Mouse (Mus musculus) midbrain, postnatal 0 days (tissue): ENCODE measurements around the gene Slco2a1. TPM values are rescaled to one million over a fixed set of nuclear protein-coding genes. Genes with fewer than 3 reads are reported as not detected.

ENCODE experiments used
- ATAC-seq: fragments of 200-750 bp; cut with Nextera tagmentation; 2 replicates; pipeline ENCODE4 v1.8.0; 2017; ENCODE audit warnings: moderate number of reproducible peaks, mild to moderate bottlenecking, moderate TSS enrichment, moderate library complexity; ENCODE audit not compliant: low FRiP score
- DNase-seq: peaks from one replicate; pipeline ENCODE4 v3.0.0-alpha.2; 2015; ENCODE audit warnings: low spot score
- H3K27ac ChIP-seq: fragments of 300-500 bp; sonication (generic); 2 replicates; pipeline ENCODE4 v1.5.1; 2014; ENCODE audit warnings: low read depth, mild to moderate bottlenecking, low read length, mixed read lengths
- H3K27me3 ChIP-seq: fragments of 300-500 bp; sonication (generic); 2 replicates; pipeline ENCODE4 v1.6.1; 2014; ENCODE audit warnings: low read length, control low read depth, mixed read lengths; ENCODE audit not compliant: insufficient read depth
- H3K36me3 ChIP-seq: fragments of 300-500 bp; sonication (generic); 2 replicates; pipeline ENCODE4 v1.6.1; 2014; ENCODE audit warnings: low read length, control low read depth, mixed read lengths; ENCODE audit not compliant: insufficient read depth
- H3K4me1 ChIP-seq: fragments of 300-500 bp; sonication (generic); 2 replicates; pipeline ENCODE4 v1.6.1; 2014; ENCODE audit warnings: mild to moderate bottlenecking, control low read depth, antibody characterized with exemption, low read length, mixed read lengths; ENCODE audit not compliant: insufficient read depth
- H3K4me2 ChIP-seq: fragments of 300-500 bp; sonication (generic); 2 replicates; pipeline ENCODE4 v1.6.1; 2014; ENCODE audit warnings: low read depth, mild to moderate bottlenecking, low read length, mixed read lengths; ENCODE audit not compliant: poor library complexity, severe bottlenecking
- H3K4me3 ChIP-seq: fragments of 300-500 bp; sonication (generic); 2 replicates; pipeline ENCODE4 v1.5.1; 2014; ENCODE audit warnings: low read depth, mild to moderate bottlenecking, low read length, moderate library complexity
- H3K9ac ChIP-seq: fragments of 300-500 bp; sonication (generic); replicated peaks from 2 replicates; pipeline ENCODE4 v1.6.1; 2014; ENCODE audit warnings: mild to moderate bottlenecking, low read length, moderate library complexity, mixed read lengths; ENCODE audit not compliant: poor library complexity, severe bottlenecking
- H3K9me3 ChIP-seq: fragments of 300-500 bp; sonication (generic); 2 replicates; pipeline ENCODE4 v1.6.1; 2016; ENCODE audit warnings: low read length, control low read depth
- CTCF ChIP-seq: IDR thresholded peaks from 2 replicates; pipeline ENCODE4 v1.5.1; 2016; ENCODE audit warnings: antibody characterized with exemption, mild to moderate bottlenecking
- WGBS: fragments of 180-500 bp; shearing (Covaris S2); extraction: QIAGEN DNeasy Blood & Tissue Kit; methylation state at CpG from one replicate; pipeline ENCODE4 v1.1.7; 2014; 5-methylcytosine and 5-hydroxymethylcytosine counted together
- polyA plus RNA-seq: library from polyadenylated mRNA; unstranded; fragments of >200 nt; fragmentation: Nextera tagmentation; extraction: Ambion mirVana; gene quantifications from 2 replicates; pipeline ENCODE4 v1.2.1, GENCODE M21; 2015
- total RNA-seq: library from RNA; depleted of rRNA; stranded (reverse); fragments of >200 nt; gene quantifications from 2 replicates; pipeline ENCODE4 v1.2.3, GENCODE M21; 2014

Gene Slco2a1
- total and polyA plus RNA-seq, 2 experiments from 2014 or later, result 4.2 to 9.3 TPM

DNA sequence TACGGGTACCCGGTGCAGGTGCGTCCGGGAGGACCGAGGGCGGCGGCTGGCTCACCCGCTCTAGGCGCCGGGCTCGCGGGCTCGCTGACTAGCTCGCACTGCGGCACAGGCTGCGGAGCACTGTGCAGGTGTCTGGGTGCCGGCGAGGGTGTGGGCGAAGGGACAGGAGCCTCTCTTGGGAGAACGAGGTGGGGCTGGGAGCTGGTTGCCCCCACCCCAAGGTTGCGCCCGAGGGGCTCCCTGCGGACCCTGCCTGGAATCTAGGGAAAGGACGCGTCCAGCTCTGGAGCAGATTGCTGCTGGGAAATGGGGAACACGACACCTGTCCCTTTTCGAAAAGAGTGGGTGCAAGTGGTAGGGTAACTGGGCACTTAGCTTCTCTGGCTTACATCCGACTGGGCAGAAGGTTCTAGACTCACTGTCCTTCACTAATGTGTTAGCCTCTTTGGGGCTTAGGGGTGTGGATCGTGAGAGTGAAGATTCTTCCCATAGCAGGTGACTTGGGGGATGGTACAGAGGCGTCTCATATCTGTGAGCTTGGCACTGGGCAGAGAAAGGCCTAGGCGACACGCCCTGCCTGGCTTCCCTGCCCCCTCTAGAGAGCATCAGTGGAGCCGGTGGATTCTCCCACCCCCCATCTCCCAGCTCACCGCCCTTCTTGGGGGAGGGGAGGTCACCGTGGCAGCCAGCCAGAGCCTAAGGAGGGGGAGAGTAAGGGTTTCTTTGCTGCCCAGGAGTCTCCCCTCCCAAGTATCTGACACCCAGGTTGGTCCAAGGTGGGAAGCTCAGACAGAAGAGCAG is 124.2 kb downstream of the Slco2a1 start:
- peak; percentile 54 for DNase-seq

GRCm38 (mm10) chr9:103113351-103113750 is 124.8 kb downstream of the Slco2a1 start:
- no peak for TF ChIP-seq CTCF
- 22% methylated on average over 10 of the region's 11 CpGs for WGBS
- Histone ChIP-seq H3K4me1 (peaks cover 22% of the 10 kb centered on the region; the same call in 1 of the 2 replicates), H3K27ac (no peak overlapping the region), H3K27me3 (no peaks in the 10 kb centered on the region), H3K36me3 (no peaks in the 10 kb centered on the region), H3K4me3 (peak overlapping the region; percentile 77), H3K9ac (peak overlapping the region; percentile 92), H3K4me2 (peak overlapping the region; percentile 78), H3K9me3 (no peaks in the 10 kb centered on the region)
- ATAC-seq (no peak), DNase-seq (no peak)

More for the DNA sequence above, 124.2 kb downstream of the Slco2a1 start:
- H3K27ac ChIP-seq, result peak overlapping the region; percentile 88
- WGBS, result 2% methylated on average over 35 of the region's 35 CpGs
- H3K4me3 ChIP-seq, result peak overlapping the region; percentile 77
- peak overlapping the region; percentile 78 for H3K4me2 ChIP-seq
- ATAC-seq, result peak; percentile 17
- peak overlapping the region; percentile 92 for H3K9ac ChIP-seq
- H3K9me3 ChIP-seq, result no peaks in the 10 kb centered on the region
- H3K4me1 ChIP-seq, result peaks cover 22% of the 10 kb centered on the region; the same call in 1 of the 2 replicates
- no peaks in the 10 kb centered on the region for H3K27me3 ChIP-seq
- no peaks in the 10 kb centered on the region for H3K36me3 ChIP-seq
- TF ChIP-seq CTCF, result no peak

DNA sequence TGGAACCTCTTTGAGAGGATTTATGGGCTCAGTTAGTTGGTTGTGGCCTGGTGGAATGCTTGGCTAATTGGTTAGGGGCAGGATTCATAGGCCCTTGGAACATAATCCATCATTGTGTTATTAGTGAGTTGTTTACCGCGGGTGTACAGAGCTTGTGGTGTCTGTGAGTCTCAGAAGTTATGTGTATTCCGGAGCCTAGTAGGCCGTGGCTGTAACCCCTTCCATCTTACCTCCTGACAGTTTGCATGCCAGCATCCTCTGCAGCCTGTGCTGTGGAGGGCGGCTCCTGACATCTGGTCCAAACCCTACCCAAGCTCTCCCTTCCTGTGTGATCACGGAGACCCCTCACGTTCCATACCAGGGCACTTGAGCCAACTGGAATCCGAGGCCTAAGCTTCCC is 125.8 kb downstream of the Slco2a1 start:
- DNase-seq, result no peak
- Histone ChIP-seq H3K36me3 (no peaks in the 10 kb centered on the region), H3K9me3 (no peaks in the 10 kb centered on the region), H3K9ac (no peak overlapping the region), H3K27ac (no peak overlapping the region), H3K4me1 (peaks cover 22% of the 10 kb centered on the region; the same call in 1 of the 2 replicates), H3K4me3 (no peak overlapping the region), H3K27me3 (no peaks in the 10 kb centered on the region), H3K4me2 (peak overlapping the region; percentile 78)
- ATAC-seq, result no peak
- TF ChIP-seq CTCF, result no peak
- WGBS, result 83% methylated on average over 8 of the region's 8 CpGs

GRCm38 (mm10) chr9:103114901-103115300 is 126.4 kb downstream of the Slco2a1 start:
- Histone ChIP-seq H3K4me1 (peaks cover 22% of the 10 kb centered on the region; the same call in 1 of the 2 replicates), H3K27me3 (no peaks in the 10 kb centered on the region)

DNA sequence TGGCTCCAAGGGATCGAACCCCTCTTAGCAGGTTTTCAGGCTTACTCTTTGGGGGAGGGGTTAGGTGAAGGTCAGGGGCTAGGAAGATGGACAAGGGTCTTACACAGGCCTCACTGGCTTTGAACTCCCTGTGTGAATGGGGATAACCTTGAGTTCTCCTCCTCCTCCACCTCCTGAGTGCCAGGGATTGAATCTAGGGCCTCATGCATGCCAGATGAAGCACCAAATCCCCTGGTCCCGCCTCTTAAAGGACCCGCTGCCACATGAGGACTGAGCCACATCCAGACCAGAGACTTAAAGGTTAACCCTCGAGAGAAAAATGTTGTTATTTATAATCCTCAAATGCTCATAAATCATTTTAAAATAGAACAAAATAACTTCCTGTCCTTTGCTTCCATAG is 128.4 kb downstream of the Slco2a1 start:
- WGBS, result 71% methylated on average over 4 of the region's 4 CpGs
- no peak for DNase-seq
- no peak overlapping the region for H3K27ac ChIP-seq
- H3K4me1 ChIP-seq, result peaks cover 22% of the 10 kb centered on the region; the same call in 1 of the 2 replicates
- H3K4me3 ChIP-seq, result no peak overlapping the region
- no peak overlapping the region for H3K4me2 ChIP-seq
- no peak for TF ChIP-seq CTCF
- H3K9ac ChIP-seq, result no peak overlapping the region
- H3K27me3 ChIP-seq, result no peaks in the 10 kb centered on the region
- H3K36me3 ChIP-seq, result 0 out of 2 replicates have a peak, but pooled peaks cover 4% of the 10 kb centered on the region
- no peak for ATAC-seq
- no peaks in the 10 kb centered on the region for H3K9me3 ChIP-seq

More at GRCm38 (mm10) chr9:103114901-103115300, 126.4 kb downstream of the Slco2a1 start:
- Histone ChIP-seq H3K9me3 (no peaks in the 10 kb centered on the region), H3K4me3 (no peak overlapping the region), H3K36me3 (0 out of 2 replicates have a peak, but pooled peaks cover 3% of the 10 kb centered on the region), H3K4me2 (0 out of 2 replicates have a peak overlapping the region, but pooled peaks have one; percentile 78), H3K27ac (no peak overlapping the region), H3K9ac (no peak overlapping the region)
- WGBS, result 94% methylated on average over 13 of the region's 13 CpGs
- ATAC-seq, result no peak
- TF ChIP-seq CTCF, result no peak
- no peak for DNase-seq

DNA sequence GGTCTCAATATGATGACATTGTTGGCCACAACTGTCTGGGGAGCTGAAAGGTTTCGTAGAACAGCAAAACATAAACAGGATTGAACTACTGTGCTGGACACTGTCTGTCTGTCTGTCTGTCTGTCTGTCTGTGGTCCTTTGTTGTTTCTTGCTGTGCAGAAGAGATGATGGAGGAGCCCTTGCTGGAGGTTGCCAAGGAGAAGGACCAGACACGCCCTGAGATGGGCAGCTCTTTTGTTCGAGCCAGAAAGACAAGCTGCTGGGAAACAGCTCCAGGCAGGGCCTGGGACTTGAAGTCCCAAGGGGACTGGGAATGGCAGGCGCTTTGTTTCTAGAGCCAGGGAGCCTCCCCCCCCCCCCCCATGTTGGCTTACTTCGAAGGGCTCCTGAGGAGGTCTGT is 129.0 kb downstream of the Slco2a1 start:
- peak; percentile 45 for DNase-seq
- no peak overlapping the region for H3K27ac ChIP-seq
- TF ChIP-seq CTCF, result no peak
- H3K4me2 ChIP-seq, result no peak overlapping the region
- no peak for ATAC-seq
- no peaks in the 10 kb centered on the region for H3K9me3 ChIP-seq
- no peak overlapping the region for H3K4me3 ChIP-seq
- H3K36me3 ChIP-seq, result 0 out of 2 replicates have a peak, but pooled peaks cover 4% of the 10 kb centered on the region
- no peaks in the 10 kb centered on the region for H3K27me3 ChIP-seq
- 29% methylated on average over 5 of the region's 5 CpGs for WGBS
- H3K4me1 ChIP-seq, result peaks cover 22% of the 10 kb centered on the region; the same call in 1 of the 2 replicates
- no peak overlapping the region for H3K9ac ChIP-seq
